Mouse (Mus musculus) E14TG2a.4 (cell line): ENCODE results near the gene Pqlc2.

Source experiments
- CTCF ChIP-seq: conservative IDR thresholded peaks from 2 replicates; pipeline ENCODE4 v1.5.1; 2014; ENCODE audit warnings: low read length
- POU5F1 ChIP-seq: IDR thresholded peaks from 2 replicates; pipeline ENCODE4 v1.6.1; 2014; ENCODE audit warnings: low read length, borderline replicate concordance

GRCm38 (mm10) chr4:139292038-139292437, 18.5 kb downstream of the Pqlc2 start:
- TF ChIP-seq CTCF = no peak
- TF ChIP-seq POU5F1 = no peak
